Mouse (Mus musculus) embryonic stem cell, embryonic (primary cell): Measurements from ENCODE around the gene Adamtsl1.

Experiments used
- CTCF ChIA-PET, 4 experiments: fragments of 300-600 bp in 2 of 4; fragments of 350-600 bp in 2 of 4; sonication (Branson Sonifier 250); formaldehyde crosslinking; loops; one replicate each; lab custom pipeline; 2022; ENCODE audit warnings: inconsistent platforms in 2 of 4; lab: Charles Lee
- POLR2A ChIA-PET, 4 experiments: fragments of 300-600 bp in 2 of 4; fragments of 350-600 bp in 2 of 4; sonication (Branson Sonifier 250); formaldehyde crosslinking; loops; one replicate each; lab custom pipeline; 2022; ENCODE audit warnings: antibody characterized with exemption in 4 of 4, inconsistent platforms in 1 of 4; lab: Charles Lee

Gene Adamtsl1

DNA sequence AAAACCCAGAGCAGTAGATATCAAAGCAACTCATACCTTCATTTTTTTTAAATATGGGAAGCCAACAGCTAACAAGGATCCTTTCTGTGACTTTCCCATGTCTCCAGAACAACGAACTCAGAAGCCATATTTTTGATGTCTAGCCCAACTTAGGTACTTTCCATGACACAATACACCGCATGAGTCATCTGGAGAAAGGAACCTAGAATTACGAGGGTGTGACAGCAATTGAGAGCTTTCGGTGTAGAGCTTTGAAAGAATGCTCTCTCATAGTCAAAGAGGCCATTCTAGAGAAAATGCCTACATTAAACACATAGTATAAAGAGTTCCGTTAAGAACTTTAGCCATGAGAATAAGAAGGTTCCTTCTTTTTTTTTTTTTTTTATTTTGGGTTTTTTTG, 104.8 kb downstream of the Adamtsl1 start:
- POLR2A ChIA-PET = no interaction called here
- CTCF ChIA-PET = interaction anchor here in 1 of 4 experiments (0.6 kb wide), 2 partner anchors 82 to 221 kb away, joined by 3 read pairs; no protein-coding TSS in a partner anchor

- CTCF ChIA-PET = interaction anchor here in 1 of 4 experiments (0.6 kb wide), 2 partner anchors 83 to 220 kb away, joined by 3 read pairs; no protein-coding TSS in a partner anchor
- POLR2A ChIA-PET = no interaction called here
Measured at GRCm38 (mm10) chr4:85619261-85619660, 105.3 kb downstream of the Adamtsl1 start.

GRCm38 (mm10) chr4:85629381-85629780, 115.4 kb downstream of the Adamtsl1 start:
- CTCF ChIA-PET = no interaction called here
- POLR2A ChIA-PET = no interaction called here

DNA sequence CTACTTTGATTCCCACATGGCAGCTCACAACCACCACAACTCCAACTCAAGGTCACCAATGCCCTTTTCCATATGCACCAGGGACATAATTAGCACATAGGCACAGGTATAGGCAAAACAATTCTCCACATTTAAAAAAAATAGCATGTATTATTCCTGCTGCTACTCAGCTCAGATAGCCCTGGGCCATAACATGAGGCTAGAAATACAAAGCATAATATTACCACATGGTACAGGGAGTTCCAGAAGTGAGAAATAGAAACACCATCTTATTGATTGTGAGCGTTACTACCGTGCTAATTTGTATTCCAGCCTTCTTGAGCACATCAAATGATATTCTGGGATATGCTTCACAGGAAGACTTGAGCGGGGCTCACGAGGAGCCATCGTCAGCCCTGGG, 155.3 kb downstream of the Adamtsl1 start:
- ChIA-PET POLR2A (no interaction called here), CTCF (no interaction called here)

DNA sequence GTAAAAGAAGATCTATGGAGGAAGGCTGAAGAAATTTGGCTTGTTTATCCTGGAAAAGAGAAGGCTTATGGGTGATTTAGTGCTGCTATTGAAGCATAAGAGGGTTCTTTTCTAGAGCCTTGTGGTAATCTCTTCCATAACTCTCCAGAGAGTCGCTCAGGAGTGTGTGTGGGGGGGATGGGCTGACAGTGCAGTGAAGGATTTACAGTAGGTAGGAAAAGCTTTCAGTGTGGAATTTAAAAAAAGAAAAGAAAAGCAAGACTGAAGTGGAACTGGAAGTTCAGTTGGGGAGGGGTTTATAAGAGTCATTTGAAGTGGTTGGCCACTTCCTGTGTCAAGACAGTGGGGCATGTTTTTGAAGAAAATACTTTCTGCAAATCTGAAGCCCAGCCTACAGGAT, 155.8 kb downstream of the Adamtsl1 start:
- ChIA-PET POLR2A (no interaction called here), CTCF (no interaction called here)

DNA sequence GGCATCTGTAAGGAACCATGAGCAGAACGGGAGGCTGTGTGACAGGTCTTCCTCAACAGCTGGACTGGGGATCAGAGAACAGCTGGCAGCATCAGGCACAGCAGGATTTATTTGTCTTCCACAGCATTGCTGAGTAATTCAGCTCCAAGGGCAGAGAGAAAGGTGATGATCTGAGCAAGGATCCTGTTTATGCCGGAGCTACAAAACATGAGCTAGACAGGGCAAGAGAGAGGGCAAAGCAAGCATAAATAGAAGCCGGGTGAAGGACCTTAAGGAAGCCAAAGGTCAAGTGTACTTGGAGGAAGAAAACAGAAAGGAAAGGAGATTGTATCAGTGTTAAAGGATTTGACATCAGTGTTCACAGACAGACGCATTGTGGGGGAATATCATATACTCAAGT, 158.3 kb downstream of the Adamtsl1 start:
- ChIA-PET CTCF (no interaction called here), POLR2A (no interaction called here)

DNA sequence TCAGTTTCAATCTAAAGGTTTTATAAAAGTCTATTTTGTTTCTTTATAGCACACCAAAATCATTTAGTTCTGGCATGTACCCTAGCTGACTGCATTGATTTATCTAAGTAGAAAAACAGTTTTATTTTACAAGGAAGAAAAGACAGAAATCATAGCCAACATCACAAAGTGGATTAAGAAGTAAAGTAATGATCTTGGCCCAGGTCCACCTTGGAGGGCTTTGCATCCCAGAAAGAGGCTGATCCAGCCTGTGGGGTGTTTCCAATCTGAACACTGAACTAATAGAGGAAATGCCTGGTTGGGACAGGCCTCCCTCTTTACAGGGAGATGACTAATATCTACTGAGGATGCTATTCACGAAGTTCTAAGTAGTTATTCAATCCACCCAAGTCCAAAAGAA, 163.6 kb downstream of the Adamtsl1 start:
- POLR2A ChIA-PET = no interaction called here
- CTCF ChIA-PET = no interaction called here

- POLR2A ChIA-PET = no interaction called here
- CTCF ChIA-PET = interaction anchor here in 1 of 4 experiments (0.6 kb wide), 1 partner anchor 239 kb away, joined by 3 read pairs; no protein-coding TSS in a partner anchor
Measured at GRCm38 (mm10) chr4:85686160-85686559, 172.2 kb downstream of the Adamtsl1 start.

DNA sequence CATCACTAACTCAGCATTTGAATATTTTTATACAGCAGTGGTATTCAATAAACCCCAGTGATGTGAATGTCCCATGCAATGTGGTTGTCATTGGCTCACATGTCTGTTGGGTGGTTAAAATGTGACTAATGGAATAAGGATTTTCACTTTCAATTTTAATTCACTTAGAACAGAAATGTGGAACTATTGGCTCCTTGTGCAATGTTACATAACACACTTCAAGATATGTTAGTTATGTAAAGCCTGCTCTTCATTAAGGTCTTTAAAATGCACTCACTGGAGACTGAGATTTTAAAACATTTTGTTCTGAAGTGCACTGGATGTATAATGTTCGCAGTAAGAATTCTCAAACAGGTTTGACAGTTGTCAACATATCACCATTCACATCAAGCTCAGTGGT, 181.3 kb downstream of the Adamtsl1 start:
- CTCF ChIA-PET = no interaction called here
- POLR2A ChIA-PET = no interaction called here

DNA sequence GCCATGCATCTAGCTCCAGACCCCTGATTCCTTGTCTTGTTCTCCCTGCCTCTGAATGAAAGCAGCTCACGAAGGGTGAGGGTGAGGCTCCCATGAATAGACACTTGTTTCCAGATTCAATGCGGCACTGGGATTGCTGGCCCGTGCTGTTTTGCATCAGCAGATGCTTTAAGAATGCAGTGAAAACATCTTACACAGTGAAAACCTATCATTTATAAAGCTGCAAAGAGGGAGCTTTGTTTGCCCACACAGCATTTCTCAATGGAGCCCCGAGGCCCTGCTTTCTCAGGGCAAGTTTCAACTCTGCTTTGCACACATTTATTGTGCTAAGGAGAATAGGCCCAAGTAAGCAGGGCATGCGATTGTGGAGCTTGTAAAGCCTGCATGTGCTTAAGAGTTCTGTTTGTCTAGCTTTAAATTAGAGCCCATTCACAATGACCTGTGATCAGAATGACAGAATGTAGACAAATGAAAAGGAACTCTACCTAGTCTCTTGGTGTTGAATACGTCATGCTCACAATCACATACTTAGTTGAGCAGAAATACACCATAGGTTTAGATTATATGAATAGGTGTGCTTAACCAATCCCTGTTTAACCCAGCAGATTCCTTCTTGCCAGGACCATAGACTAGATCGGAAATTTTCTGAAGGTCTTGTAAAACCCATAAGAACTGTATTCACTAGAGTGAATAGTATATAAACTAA, 193.5 kb downstream of the Adamtsl1 start:
- ChIA-PET POLR2A (no interaction called here), CTCF (no interaction called here)

GRCm38 (mm10) chr4:85709636-85710035, 195.7 kb downstream of the Adamtsl1 start:
- ChIA-PET CTCF (no interaction called here), POLR2A (no interaction called here)

DNA sequence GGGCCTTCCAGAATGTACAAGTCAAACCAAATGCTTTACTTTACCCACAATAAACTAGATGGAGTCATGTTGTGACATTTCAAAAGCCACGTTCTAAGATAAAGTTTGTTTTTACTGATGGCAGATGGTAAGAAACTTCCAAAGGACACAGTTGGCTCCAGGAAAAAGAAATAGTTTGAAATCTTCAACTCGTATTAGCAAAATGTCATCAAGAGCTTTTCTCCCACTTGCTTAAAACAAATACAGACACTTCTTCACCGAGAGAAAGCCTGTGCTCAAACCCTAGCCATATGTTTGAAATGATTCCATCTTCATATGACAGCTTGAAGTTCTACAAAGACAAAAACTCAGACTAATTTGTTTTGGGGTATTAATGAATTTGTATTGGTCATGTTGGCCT, 211.0 kb downstream of the Adamtsl1 start:
- CTCF ChIA-PET = no interaction called here
- POLR2A ChIA-PET = no interaction called here

GRCm38 (mm10) chr4:85727731-85728130, 213.8 kb downstream of the Adamtsl1 start:
- POLR2A ChIA-PET = no interaction called here

GRCm38 (mm10) chr4:85728416-85728815, 214.4 kb downstream of the Adamtsl1 start:
- ChIA-PET CTCF (no interaction called here), POLR2A (no interaction called here)

More at GRCm38 (mm10) chr4:85727731-85728130, 213.8 kb downstream of the Adamtsl1 start:
- CTCF ChIA-PET = no interaction called here

DNA sequence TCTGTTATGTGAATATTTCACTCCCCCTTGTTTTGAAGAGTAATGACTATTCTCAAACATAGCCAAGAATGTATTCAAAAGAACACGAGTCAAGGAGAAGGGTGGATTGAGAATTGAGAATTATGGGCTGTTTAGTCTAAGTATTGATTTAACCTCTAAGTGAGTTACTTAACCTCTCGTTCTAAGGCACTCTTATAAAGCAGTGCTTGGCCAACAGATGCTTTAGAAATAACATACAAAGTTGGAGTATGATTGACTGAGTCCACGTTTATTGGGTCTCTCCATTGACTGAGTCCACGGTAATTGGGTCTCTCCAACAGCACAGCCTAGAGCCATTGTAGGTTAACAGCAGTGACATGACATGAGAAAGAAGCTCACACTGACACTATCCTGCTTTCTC, 226.5 kb downstream of the Adamtsl1 start:
- POLR2A ChIA-PET = no interaction called here
- CTCF ChIA-PET = no interaction called here

GRCm38 (mm10) chr4:85741825-85742391, 227.9 kb downstream of the Adamtsl1 start:
- CTCF ChIA-PET = no interaction called here
- POLR2A ChIA-PET = no interaction called here

DNA sequence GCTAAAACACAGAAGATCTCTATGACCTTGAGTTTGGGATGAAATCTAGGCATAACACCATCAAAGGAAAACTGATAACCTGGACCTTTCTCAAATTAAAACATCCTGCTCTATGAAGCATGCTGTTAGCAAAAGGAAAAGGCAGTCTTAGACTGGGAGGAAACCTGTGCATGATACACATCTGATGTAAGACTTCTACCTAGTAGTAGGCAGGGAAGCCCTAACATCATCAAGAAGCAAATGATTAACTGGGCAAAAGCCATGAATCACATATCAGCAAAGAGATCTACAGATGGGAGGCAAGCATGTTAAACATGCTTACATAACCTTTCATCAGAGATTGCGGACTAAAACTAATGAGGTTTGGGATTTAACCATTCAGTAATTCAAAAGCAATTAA, 229.5 kb downstream of the Adamtsl1 start:
- POLR2A ChIA-PET = no interaction called here
- CTCF ChIA-PET = no interaction called here

GRCm38 (mm10) chr4:85762684-85763083, 248.7 kb downstream of the Adamtsl1 start:
- CTCF ChIA-PET = interaction anchor here in 1 of 4 experiments (0.6 kb wide), 1 partner anchor 571 kb away, joined by 3 read pairs; no protein-coding TSS in a partner anchor

DNA sequence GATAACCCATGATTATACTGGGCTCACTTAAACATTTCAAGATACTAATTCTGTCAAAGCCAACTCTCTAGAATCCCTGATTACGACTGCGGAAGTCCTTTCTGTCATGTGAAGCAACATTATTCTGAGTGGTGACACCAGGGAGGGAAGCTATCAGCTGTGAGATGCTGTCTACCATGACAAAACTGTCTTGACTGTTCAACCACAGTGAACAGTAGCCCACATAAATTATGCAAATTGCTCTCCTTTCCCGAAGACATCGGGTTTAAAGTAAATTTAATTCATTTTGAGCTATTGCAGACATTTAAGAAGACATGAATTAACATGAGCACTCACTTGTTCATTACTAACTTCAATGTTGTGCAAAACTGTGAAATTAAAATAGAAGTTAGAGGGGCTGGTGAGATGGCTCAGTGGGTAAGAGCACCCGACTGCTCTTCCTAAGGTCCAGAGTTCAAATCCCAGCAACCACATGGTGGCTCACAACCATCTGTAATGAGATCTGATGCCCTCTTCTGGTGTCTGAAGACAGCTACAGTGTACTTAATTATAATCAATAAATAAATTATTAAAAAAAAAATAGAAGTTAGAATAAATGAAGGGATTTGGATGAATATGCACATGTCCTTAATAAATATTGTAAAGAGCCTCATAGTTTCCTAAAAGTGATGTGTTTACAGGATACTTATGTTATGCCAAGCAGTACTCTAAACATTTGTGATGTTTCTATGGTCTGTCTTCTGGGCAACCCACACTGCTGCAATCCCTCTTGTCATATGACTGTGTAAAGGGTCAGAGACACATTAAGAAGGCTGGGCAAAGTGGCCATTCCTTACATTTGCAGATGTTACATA, 249.4 kb downstream of the Adamtsl1 start:
- CTCF ChIA-PET = interaction anchor here in 1 of 4 experiments (0.6 kb wide), 1 partner anchor 572 kb away, joined by 3 read pairs; no protein-coding TSS in a partner anchor

More at GRCm38 (mm10) chr4:85762684-85763083, 248.7 kb downstream of the Adamtsl1 start:
- POLR2A ChIA-PET = no interaction called here

GRCm38 (mm10) chr4:85764015-85764450, 250.1 kb downstream of the Adamtsl1 start:
- ChIA-PET CTCF (no interaction called here), POLR2A (no interaction called here)

More for the DNA sequence above, 249.4 kb downstream of the Adamtsl1 start:
- POLR2A ChIA-PET = no interaction called here
